Mouse (Mus musculus) stomach, postnatal 0 days (tissue): Measurements from ENCODE around the gene Fyb.

Experiments
- CTCF ChIP-seq: IDR thresholded peaks from 2 replicates; pipeline ENCODE4 v1.5.1; 2016; ENCODE audit warnings: antibody characterized with exemption, low read depth, mild to moderate bottlenecking, moderate library complexity
- EP300 ChIP-seq: optimal IDR thresholded peaks from 2 replicates; pipeline ENCODE3; 2016; ENCODE audit warnings: antibody characterized with exemption

- TF ChIP-seq CTCF (no peak), EP300 (no peak)
These were observed 2.1 kb downstream of the Fyb start for GRCm38 (mm10) chr15:6524801-6525200.
